15 mouse cellular contexts compared by ENCODE assay signal in genomic region chr2:93453046-93453445, GRCm38 (mm10). TPM values are rescaled to one million over a fixed set of nuclear protein-coding genes. Genes with fewer than 3 reads are reported as not detected.
DNase-seq lines count a peak whose midpoint lies in the region; ATAC-seq and TF ChIP-seq lines count a peak whose summit lies in the region.
"Had no signal": no experiment of that assay in that cellular context is flagged by ENCODE, and none has a peak within 500 bp of the region (broad histone marks: within the 10 kb centered on the region; RNA-seq: fewer than 3 reads in every experiment).

No protein-coding gene starts in this region.

- no peak overlapping the region for H3K4me2 ChIP-seq in heart, embryonic 13.5 days
- no peak overlapping the region for H3K4me2 ChIP-seq in heart, embryonic 11.5 days
- no peak overlapping the region for H3K4me2 ChIP-seq in lung, postnatal 0 days (replicated peaks; ENCODE audit: low read depth, low read length)
- H3K4me2 ChIP-seq: hindbrain, embryonic 12.5 days had no signal

- DNase-seq in lung, postnatal 0 days (ENCODE audit: low spot score) = no peak
- DNase-seq in lung, adult 2 months = no peak
- no peak for DNase-seq in limb, embryonic 10.5 days (ENCODE audit: low spot score)
- DNase-seq in cerebellum, postnatal 25 days = no peak
- DNase-seq in forebrain, embryonic 10.5 days (ENCODE audit: extremely low spot score, low spot score) = no peak
- DNase-seq: cerebellum, adult 9-10 months; forebrain, postnatal 0 days; gastrocnemius, adult 2 months; heart, adult 18-20 months; lung, postnatal 14 days; right cerebral cortex, postnatal 25 days had no signal

- peaks cover 42% of the 10 kb centered on the region for H3K4me1 ChIP-seq in heart, embryonic 13.5 days
- peaks cover 15% of the 10 kb centered on the region for H3K4me1 ChIP-seq in heart, embryonic 11.5 days (ENCODE audit: control insufficient read depth, insufficient read depth, low read length)
- peaks cover 24% of the 10 kb centered on the region for H3K4me1 ChIP-seq in lung, postnatal 0 days (ENCODE audit: insufficient read depth, low read depth, low read length)
- peaks cover 37% of the 10 kb centered on the region for H3K4me1 ChIP-seq in lung, adult 2 months (ENCODE audit: control insufficient read depth, insufficient read depth, low read length)
- H3K4me1 ChIP-seq in limb, embryonic 10.5 days = peaks cover 64% of the 10 kb centered on the region
- peaks cover 87% of the 10 kb centered on the region for H3K4me1 ChIP-seq in small intestine, adult 2 months (ENCODE audit: control insufficient read depth, insufficient read depth, insufficient read length, low read length)
- peaks cover 31% of the 10 kb centered on the region for H3K4me1 ChIP-seq in forebrain, embryonic 10.5 days

- no peaks in the 10 kb centered on the region for H3K27me3 ChIP-seq in heart, embryonic 13.5 days (replicated peaks)
- H3K27me3 ChIP-seq in heart, embryonic 11.5 days (ENCODE audit: control insufficient read depth, insufficient read depth, low read length) = no peaks in the 10 kb centered on the region
- H3K27me3 ChIP-seq in lung, postnatal 0 days (replicated peaks; ENCODE audit: insufficient read depth, low read length) = no peaks in the 10 kb centered on the region
- H3K27me3 ChIP-seq in limb, embryonic 10.5 days (ENCODE audit: low read depth, poor library complexity, severe bottlenecking) = peaks cover 7% of the 10 kb centered on the region
- no peaks in the 10 kb centered on the region for H3K27me3 ChIP-seq in small intestine, adult 2 months (ENCODE audit: control insufficient read depth, insufficient read depth, low read length)
- peaks cover 15% of the 10 kb centered on the region; the same call in 1 of the 2 replicates for H3K27me3 ChIP-seq in forebrain, embryonic 10.5 days (ENCODE audit: poor library complexity, severe bottlenecking)

- H3K9me3 ChIP-seq in heart, embryonic 13.5 days = no peaks in the 10 kb centered on the region
- H3K9me3 ChIP-seq in heart, embryonic 11.5 days (replicated peaks; ENCODE audit: control insufficient read depth, low read length) = no peaks in the 10 kb centered on the region
- no peaks in the 10 kb centered on the region for H3K9me3 ChIP-seq in lung, postnatal 0 days (ENCODE audit: low read length)
- H3K9me3 ChIP-seq in limb, embryonic 10.5 days (replicated peaks) = no peaks in the 10 kb centered on the region
- no peaks in the 10 kb centered on the region for H3K9me3 ChIP-seq in forebrain, embryonic 10.5 days
- H3K9me3 ChIP-seq: hindbrain, embryonic 12.5 days had no signal

- no peak overlapping the region for H3K27ac ChIP-seq in heart, embryonic 13.5 days (replicated peaks)
- H3K27ac ChIP-seq in heart, embryonic 11.5 days (ENCODE audit: low read depth, low read length) = no peak overlapping the region
- peak overlapping the region; percentile 71 for H3K27ac ChIP-seq in lung, postnatal 0 days (ENCODE audit: low read length)
- peak overlapping the region; percentile 78; the same call in 1 of the 2 replicates for H3K27ac ChIP-seq in limb, embryonic 10.5 days
- H3K27ac ChIP-seq in small intestine, adult 2 months (ENCODE audit: insufficient read depth, low read depth, low read length) = peak overlapping the region; percentile 0; the same call in 1 of the 2 replicates
- no peak overlapping the region for H3K27ac ChIP-seq in forebrain, embryonic 10.5 days
- H3K27ac ChIP-seq: gastrocnemius, adult 2 months; hindbrain, embryonic 12.5 days had no signal

- no peak for ATAC-seq in heart, embryonic 13.5 days (ENCODE audit: extremely low read depth, insufficient number of reproducible peaks, low FRiP score, low TSS enrichment)
- no peak for ATAC-seq in heart, embryonic 11.5 days (replicated peaks; ENCODE audit: insufficient number of reproducible peaks, low FRiP score, low TSS enrichment)
- no peak for ATAC-seq in lung, postnatal 0 days
- ATAC-seq: forebrain, postnatal 0 days had no signal

- no peak for TF ChIP-seq POLR2A in lung, adult 2 months (IDR thresholded peaks at IDR 0.05; ENCODE audit: borderline replicate concordance, extremely low read depth, low read depth, low read length)
- TF ChIP-seq POLR2A in small intestine, adult 2 months (IDR thresholded peaks at IDR 0.05; ENCODE audit: low read depth, low read length) = no peak

- H3K9ac ChIP-seq in heart, embryonic 13.5 days = peak overlapping the region; percentile 37; the same call in 1 of the 2 replicates
- no peak overlapping the region for H3K9ac ChIP-seq in heart, embryonic 11.5 days (ENCODE audit: low read depth, low read length)
- H3K9ac ChIP-seq in lung, postnatal 0 days (replicated peaks; ENCODE audit: low read depth) = no peak overlapping the region
- H3K9ac ChIP-seq: forebrain, postnatal 0 days; hindbrain, embryonic 12.5 days had no signal

- no peaks in the 10 kb centered on the region for H3K36me3 ChIP-seq in heart, embryonic 13.5 days
- no peaks in the 10 kb centered on the region for H3K36me3 ChIP-seq in heart, embryonic 11.5 days (ENCODE audit: control insufficient read depth, insufficient read depth, low read length)
- no peaks in the 10 kb centered on the region for H3K36me3 ChIP-seq in lung, postnatal 0 days (ENCODE audit: insufficient read depth, low read length)
- no peaks in the 10 kb centered on the region for H3K36me3 ChIP-seq in limb, embryonic 10.5 days
- H3K36me3 ChIP-seq in small intestine, adult 2 months (ENCODE audit: control insufficient read depth, insufficient read depth, low read length) = peaks cover 12% of the 10 kb centered on the region
- no peaks in the 10 kb centered on the region for H3K36me3 ChIP-seq in forebrain, embryonic 10.5 days (replicated peaks)
- H3K36me3 ChIP-seq: hindbrain, embryonic 12.5 days had no signal

- TF ChIP-seq CTCF in lung, postnatal 0 days (IDR thresholded peaks at IDR 0.05) = no peak
- TF ChIP-seq CTCF in lung, adult 2 months (IDR thresholded peaks at IDR 0.05; ENCODE audit: insufficient read depth, low read length) = no peak
- TF ChIP-seq CTCF in small intestine, adult 2 months (IDR thresholded peaks at IDR 0.05; ENCODE audit: extremely low read depth, insufficient read length, insufficient replicate concordance, low read depth, low read length) = no peak

- TF ChIP-seq EP300 in lung, postnatal 0 days (IDR thresholded peaks at IDR 0.05) = no peak

- H3K4me3 ChIP-seq in heart, embryonic 13.5 days = no peak overlapping the region
- H3K4me3 ChIP-seq in heart, embryonic 11.5 days (ENCODE audit: low read depth, low read length) = no peak overlapping the region
- H3K4me3 ChIP-seq in lung, postnatal 0 days (ENCODE audit: low read depth, low read length) = no peak overlapping the region
- no peak overlapping the region for H3K4me3 ChIP-seq in lung, adult 2 months (replicated peaks; ENCODE audit: extremely low read depth, low read depth, low read length)
- no peak overlapping the region for H3K4me3 ChIP-seq in limb, embryonic 10.5 days
- no peak overlapping the region for H3K4me3 ChIP-seq in small intestine, adult 2 months (ENCODE audit: low read depth, low read length)
- no peak overlapping the region for H3K4me3 ChIP-seq in forebrain, embryonic 10.5 days
- H3K4me3 ChIP-seq: gastrocnemius, adult 2 months; hindbrain, embryonic 12.5 days had no signal

- 67% methylated on average over 4 of the region's 4 CpGs for WGBS in heart, embryonic 13.5 days
- 74% methylated on average over 4 of the region's 4 CpGs for WGBS in heart, embryonic 11.5 days (ENCODE audit: insufficient replicate concordance)
- WGBS in lung, postnatal 0 days = 67% methylated on average over 4 of the region's 4 CpGs
- 59% methylated on average over 4 of the region's 4 CpGs for WGBS in lung, adult 2 months
- WGBS in limb, embryonic 10.5 days = 73% methylated on average over 4 of the region's 4 CpGs
- WGBS in small intestine, adult 2 months = 60% methylated on average over 4 of the region's 4 CpGs
- WGBS in forebrain, embryonic 10.5 days = 81% methylated on average over 4 of the region's 4 CpGs

RNA-seq across cellular contexts. Expression of gene Cd82, which starts 9.9 kb away (rescaled TPM):
- 24.6 and 27.2 TPM in 2 replicates for polyA plus RNA-seq in heart, embryonic 13.5 days (2015; fragmentation: Nextera tagmentation; extraction: Ambion mirVana)
- 10.6 and 14.3 TPM in 2 replicates for polyA plus RNA-seq in heart, embryonic 11.5 days (2014; fragmentation: Nextera tagmentation; extraction: Ambion mirVana)
- polyA plus RNA-seq in lung, postnatal 0 days (2015; fragmentation: Nextera tagmentation; extraction: Ambion mirVana) = 94.1 and 106 TPM in 2 replicates
- polyA plus RNA-seq in lung, adult 2 months (2012; rRNA removed) = 170 and 176 TPM in 2 replicates
- 4.1 and 7.2 TPM in 2 replicates for polyA plus RNA-seq in limb, embryonic 10.5 days (2016; fragmentation: Nextera tagmentation; extraction: Ambion mirVana)
- 123 and 433 TPM in 2 replicates for polyA plus RNA-seq in small intestine, adult 2 months (2012; rRNA removed)
- polyA plus RNA-seq in forebrain, embryonic 10.5 days (2016; fragmentation: Nextera tagmentation; extraction: Ambion mirVana) = 5.0 and 5.3 TPM in 2 replicates

Comparison
In these comparisons a context has a peak if more than half of its experiments do, and no peak if none do; other contexts are left out.
1. H3K27ac ChIP-seq: peak in lung, postnatal 0 days (single experiment), limb, embryonic 10.5 days (single experiment) and small intestine, adult 2 months (single experiment); none in heart, embryonic 13.5 days (single experiment), heart, embryonic 11.5 days (single experiment) and forebrain, embryonic 10.5 days (single experiment).